Mouse (Mus musculus) neural tube, embryonic 14.5 days (tissue): ENCODE measurements at regions not wholly inside any gene's neighbourhood (a gene's known extent, or its start where the extent isn't known, plus 50 kb on each side); places are given as distances from the start of the nearest gene placed in this dataset.
A peak's percentile ranks its signal among the peaks of the same experiment; 100 is the strongest.

Source experiments
- ATAC-seq: fragments of 200-750 bp; cut with Nextera tagmentation; 2 replicates; pipeline ENCODE4 v1.8.0; 2017; ENCODE audit warnings: low read depth, mild to moderate bottlenecking, moderate TSS enrichment, moderate library complexity
- H3K27ac ChIP-seq: fragments of 300-500 bp; sonication (generic); 2 replicates; pipeline ENCODE4 v1.5.1; 2014; ENCODE audit warnings: low read depth, mild to moderate bottlenecking, control low read depth, low read length, moderate library complexity, mixed read lengths
- H3K27me3 ChIP-seq: fragments of 300-500 bp; sonication (generic); 2 replicates; pipeline ENCODE4 v1.6.1; 2014; ENCODE audit warnings: low read length; ENCODE audit not compliant: control insufficient read depth, insufficient read depth
- H3K36me3 ChIP-seq: fragments of 300-500 bp; sonication (generic); 2 replicates; pipeline ENCODE4 v1.6.1; 2014; ENCODE audit warnings: low read length, mixed read lengths; ENCODE audit not compliant: control insufficient read depth, insufficient read depth
- H3K4me1 ChIP-seq: fragments of 300-500 bp; sonication (generic); 2 replicates; pipeline ENCODE4 v1.6.1; 2014; ENCODE audit warnings: low read length; ENCODE audit not compliant: control insufficient read depth, insufficient read depth
- H3K4me2 ChIP-seq: fragments of 300-500 bp; sonication (generic); 2 replicates; pipeline ENCODE4 v1.6.1; 2014; ENCODE audit warnings: mild to moderate bottlenecking, low read depth, low read length, control low read depth
- H3K4me3 ChIP-seq: fragments of 300-500 bp; sonication (generic); 2 replicates; pipeline ENCODE4 v1.5.1; 2014; ENCODE audit warnings: low read depth, low read length, control low read depth, mixed read lengths
- H3K9ac ChIP-seq: fragments of 300-500 bp; sonication (generic); replicated peaks from 2 replicates; pipeline ENCODE4 v1.6.1; 2014; ENCODE audit warnings: low read depth, mild to moderate bottlenecking, control low read depth, low read length, mixed read lengths
- H3K9me3 ChIP-seq: fragments of 300-500 bp; sonication (generic); 2 replicates; pipeline ENCODE4 v1.6.1; 2016; ENCODE audit warnings: low read length; ENCODE audit not compliant: control insufficient read depth
- WGBS: fragments of 180-500 bp; shearing (Covaris S2); extraction: QIAGEN DNeasy Blood & Tissue Kit; methylation state at CpG from one replicate; pipeline ENCODE4 v1.1.7; 2014; 5-methylcytosine and 5-hydroxymethylcytosine counted together

DNA sequence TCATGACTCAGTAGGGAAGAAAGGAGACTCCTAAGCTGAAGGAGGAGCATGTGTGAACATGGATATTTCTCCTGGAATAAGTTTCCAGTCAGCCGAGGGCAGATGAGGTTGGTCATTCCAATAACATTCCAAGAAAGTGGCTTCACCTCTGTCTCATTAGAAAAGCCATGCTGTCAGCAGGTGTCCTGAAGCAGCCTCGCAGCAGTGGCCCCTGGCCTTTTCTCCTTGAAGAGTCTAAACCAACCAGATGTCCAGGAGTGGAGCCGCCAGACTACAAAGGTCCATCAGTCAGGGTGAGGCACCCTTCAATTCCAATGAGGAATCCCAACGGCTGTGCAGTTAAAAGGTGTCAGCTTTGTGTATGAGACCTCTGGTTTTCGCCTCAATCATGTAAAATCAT, 197.2 kb upstream of the Klf3 start:
- Histone ChIP-seq H3K9me3 (no peaks in the 10 kb centered on the region), H3K9ac (no peak overlapping the region), H3K4me3 (no peak overlapping the region), H3K27ac (no peak overlapping the region), H3K4me1 (0 out of 2 replicates have a peak, but pooled peaks cover 4% of the 10 kb centered on the region), H3K36me3 (no peaks in the 10 kb centered on the region), H3K27me3 (no peaks in the 10 kb centered on the region), H3K4me2 (no peak overlapping the region)
- no peak for ATAC-seq
- 75% methylated on average over 5 of the region's 5 CpGs for WGBS

DNA sequence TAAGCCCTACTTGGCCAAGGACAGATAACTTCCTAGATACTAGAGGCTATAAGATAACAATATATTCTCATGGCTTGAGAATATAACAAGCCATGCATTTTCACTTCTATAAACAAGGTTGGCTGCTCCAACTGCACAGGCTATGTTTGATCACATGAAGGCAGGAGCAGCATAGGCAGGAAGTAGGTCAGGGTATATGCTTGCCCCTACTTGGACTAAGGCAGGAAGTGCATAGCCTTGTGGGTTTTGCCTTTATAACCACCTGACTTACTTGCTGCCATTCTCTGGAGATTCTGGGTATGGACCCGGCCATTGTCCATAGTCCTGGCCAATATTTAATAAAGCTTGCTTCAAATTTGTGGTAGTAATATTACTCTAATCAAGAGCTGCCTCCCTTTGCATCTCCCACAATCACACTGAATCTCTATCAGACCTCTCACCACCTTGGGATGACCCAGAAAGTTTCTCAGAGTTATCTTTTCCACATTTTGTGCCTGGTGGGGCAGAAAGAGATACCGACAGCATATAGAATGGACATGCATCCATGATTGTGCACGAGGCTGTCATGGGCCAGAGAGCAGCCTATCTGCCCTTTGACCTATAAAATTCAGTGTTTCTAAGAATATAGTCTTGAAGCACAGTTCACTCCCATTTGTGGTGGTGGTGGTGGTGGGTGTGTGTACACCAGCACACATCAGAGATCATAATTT, 193.7 kb upstream of the Klf3 start:
- H3K9ac ChIP-seq, result no peak overlapping the region
- 0 out of 2 replicates have a peak, but pooled peaks cover 4% of the 10 kb centered on the region for H3K4me1 ChIP-seq
- no peak overlapping the region for H3K27ac ChIP-seq
- no peaks in the 10 kb centered on the region for H3K27me3 ChIP-seq
- no peaks in the 10 kb centered on the region for H3K36me3 ChIP-seq
- no peak overlapping the region for H3K4me3 ChIP-seq
- H3K9me3 ChIP-seq, result no peaks in the 10 kb centered on the region
- ATAC-seq, result no peak
- H3K4me2 ChIP-seq, result no peak overlapping the region
- WGBS, result 79% methylated on average over 3 of the region's 3 CpGs

DNA sequence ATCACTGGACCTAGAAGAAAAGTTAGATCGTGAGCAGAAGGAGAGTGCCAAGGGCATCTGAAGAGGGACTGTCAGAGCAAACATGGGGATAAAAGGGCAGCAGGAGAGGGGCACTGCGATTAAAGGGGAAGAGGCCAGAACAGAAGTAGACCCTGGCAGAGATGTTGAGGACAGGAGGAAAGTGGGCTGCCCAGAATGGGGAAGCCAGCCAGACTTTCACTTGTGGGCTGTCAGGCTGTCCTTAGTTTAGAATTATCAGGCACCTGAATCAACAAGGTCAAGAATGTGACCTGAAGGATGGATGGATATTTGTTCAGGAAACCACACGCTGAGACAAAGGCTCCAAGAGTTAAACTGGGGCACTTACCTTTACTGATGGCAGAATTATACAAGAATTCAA, 193.0 kb upstream of the Klf3 start:
- 13% methylated on average over 3 of the region's 3 CpGs for WGBS
- H3K4me1 ChIP-seq, result 0 out of 2 replicates have a peak, but pooled peaks cover 4% of the 10 kb centered on the region
- ATAC-seq, result no peak
- no peak overlapping the region for H3K27ac ChIP-seq
- no peak overlapping the region for H3K4me3 ChIP-seq
- no peaks in the 10 kb centered on the region for H3K27me3 ChIP-seq
- no peaks in the 10 kb centered on the region for H3K9me3 ChIP-seq
- no peaks in the 10 kb centered on the region for H3K36me3 ChIP-seq
- H3K4me2 ChIP-seq, result no peak overlapping the region
- H3K9ac ChIP-seq, result no peak overlapping the region

DNA sequence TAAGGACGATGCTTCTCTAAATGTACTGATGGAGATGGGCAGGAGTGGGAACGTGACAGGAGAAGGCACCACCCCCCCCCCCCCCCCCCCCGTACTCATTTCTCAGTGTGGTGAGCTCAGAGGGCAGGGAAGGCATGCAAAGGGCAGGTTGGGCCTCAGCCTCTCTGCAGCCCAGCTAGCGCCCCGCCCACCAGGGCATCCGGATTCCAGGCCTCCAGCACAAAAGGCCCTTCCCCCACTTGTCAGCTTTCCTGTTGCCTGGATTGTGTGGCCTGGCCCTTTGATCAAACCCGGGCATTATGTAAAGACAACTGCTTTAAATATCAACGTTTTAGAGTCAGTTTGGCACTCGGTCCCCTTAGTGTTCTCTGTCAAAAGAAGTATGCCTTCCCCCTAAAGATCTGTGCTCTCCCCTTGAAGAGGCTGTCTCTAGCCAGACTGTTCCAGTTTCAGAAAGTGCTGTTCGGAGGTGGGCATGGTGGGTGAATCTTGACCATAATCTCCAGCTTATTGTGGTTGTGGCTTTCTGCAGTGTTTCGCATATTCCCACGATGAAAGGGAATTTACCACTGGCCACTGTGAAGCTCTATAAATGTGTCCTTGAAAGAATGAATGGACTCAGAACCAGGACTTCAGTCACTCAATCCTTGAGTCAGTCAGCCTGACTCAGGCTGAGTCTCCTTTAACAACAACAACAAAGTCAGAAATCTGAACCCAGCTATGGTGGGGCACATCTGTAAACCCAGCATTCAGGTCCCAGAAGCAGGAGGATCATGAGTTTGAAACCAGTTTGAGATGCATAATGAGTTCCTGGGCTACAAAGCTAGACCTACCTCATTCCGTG, 192.4 kb upstream of the Klf3 start:
- H3K4me2 ChIP-seq, result no peak overlapping the region
- H3K36me3 ChIP-seq, result no peaks in the 10 kb centered on the region
- H3K27me3 ChIP-seq, result no peaks in the 10 kb centered on the region
- 12% methylated on average over 12 of the region's 13 CpGs for WGBS
- H3K9me3 ChIP-seq, result no peaks in the 10 kb centered on the region
- no peak overlapping the region for H3K27ac ChIP-seq
- H3K9ac ChIP-seq, result no peak overlapping the region
- no peak overlapping the region for H3K4me3 ChIP-seq
- ATAC-seq, result peak; percentile 65; the same call in 1 of the 2 replicates
- H3K4me1 ChIP-seq, result 0 out of 2 replicates have a peak, but pooled peaks cover 4% of the 10 kb centered on the region

DNA sequence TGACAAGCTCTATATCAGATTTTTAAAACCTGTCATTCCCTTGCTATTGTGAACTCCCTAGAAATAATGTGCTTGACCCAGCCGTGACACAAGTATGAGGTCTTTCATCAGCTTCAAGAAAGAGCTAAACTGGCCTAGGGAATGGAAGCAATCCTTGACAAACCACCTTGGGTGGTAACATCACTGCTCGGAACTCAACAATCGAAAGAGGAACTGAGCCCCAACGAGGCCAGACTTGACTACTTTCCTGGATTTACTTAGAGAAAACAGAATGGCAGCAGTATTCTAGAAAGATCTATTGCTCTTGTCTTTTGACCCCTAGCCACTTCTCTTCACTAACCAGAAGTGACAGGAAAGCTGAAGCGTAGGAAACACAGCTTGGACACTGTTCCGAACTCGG, 191.2 kb upstream of the Klf3 start:
- Histone ChIP-seq H3K9ac (no peak overlapping the region), H3K4me1 (0 out of 2 replicates have a peak, but pooled peaks cover 4% of the 10 kb centered on the region), H3K36me3 (no peaks in the 10 kb centered on the region), H3K9me3 (no peaks in the 10 kb centered on the region), H3K27ac (no peak overlapping the region), H3K27me3 (no peaks in the 10 kb centered on the region), H3K4me2 (no peak overlapping the region), H3K4me3 (no peak overlapping the region)
- ATAC-seq, result no peak
- WGBS, result 88% methylated on average over 7 of the region's 7 CpGs

DNA sequence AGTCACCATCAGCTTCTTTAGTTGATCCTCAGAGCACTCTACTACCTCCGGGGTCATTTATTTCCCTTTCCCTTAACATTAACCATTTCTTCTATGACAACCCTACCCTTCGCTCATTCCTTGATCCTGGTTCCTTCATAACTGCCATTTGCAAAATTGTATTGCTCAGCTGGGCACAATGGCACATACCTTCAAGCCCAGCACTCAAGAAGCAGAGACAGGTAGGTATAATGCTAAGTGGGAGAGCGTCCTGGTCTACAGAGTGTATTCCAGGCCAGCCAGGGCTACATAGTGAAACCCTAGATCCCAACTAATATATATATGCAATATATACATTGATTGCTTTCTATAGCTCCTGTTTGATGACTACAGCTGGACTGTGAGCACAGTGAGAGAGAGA, 189.5 kb upstream of the Klf3 start:
- no peak overlapping the region for H3K4me2 ChIP-seq
- H3K9ac ChIP-seq, result no peak overlapping the region
- no peaks in the 10 kb centered on the region for H3K36me3 ChIP-seq
- H3K27me3 ChIP-seq, result no peaks in the 10 kb centered on the region
- ATAC-seq, result no peak
- H3K4me3 ChIP-seq, result no peak overlapping the region
- no peaks in the 10 kb centered on the region for H3K9me3 ChIP-seq
- 0 out of 2 replicates have a peak, but pooled peaks cover 4% of the 10 kb centered on the region for H3K4me1 ChIP-seq
- 93% methylated on average over 3 of the region's 3 CpGs for WGBS
- H3K27ac ChIP-seq, result no peak overlapping the region

DNA sequence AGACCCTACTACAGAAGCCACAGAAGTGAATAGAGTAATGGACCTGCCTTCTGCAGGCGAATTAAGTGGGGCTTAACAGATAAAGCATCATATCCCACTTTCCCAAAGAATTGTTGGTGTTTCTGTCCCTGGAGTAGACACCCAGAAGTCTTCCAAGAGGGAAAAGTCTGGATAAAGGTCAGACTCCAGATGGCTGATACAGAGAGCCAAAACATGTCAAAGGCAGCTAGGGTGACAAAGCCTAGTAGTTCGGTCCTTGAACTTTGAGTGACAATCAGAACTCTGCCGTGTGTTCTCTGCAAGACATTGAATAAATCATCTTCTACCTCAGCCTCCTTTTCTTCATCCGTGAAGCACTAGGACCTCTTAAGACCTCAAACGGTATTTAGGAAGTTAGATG, 185.1 kb upstream of the Klf3 start:
- WGBS, result 56% methylated on average over 5 of the region's 5 CpGs
- H3K4me3 ChIP-seq, result no peak overlapping the region

DNA sequence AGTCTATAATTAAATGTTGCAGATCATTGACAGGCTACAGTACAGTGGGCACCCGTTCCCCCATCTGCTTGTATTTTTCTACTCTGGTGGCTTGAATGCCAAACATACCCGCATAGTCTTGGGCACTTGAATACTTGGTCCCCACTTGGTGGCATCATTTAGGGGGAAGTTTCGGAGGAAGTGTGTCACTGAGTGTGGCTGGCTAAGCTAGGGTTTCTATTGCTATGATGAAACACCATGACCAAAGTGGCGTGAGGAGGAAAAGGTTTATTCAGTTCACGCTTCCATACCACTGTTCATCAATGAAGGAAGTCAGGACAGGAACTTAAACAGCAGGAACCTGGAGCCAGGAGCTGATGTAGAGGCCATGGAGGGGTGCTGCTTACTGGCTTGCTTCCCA, 183.4 kb upstream of the Klf3 start:
- H3K9ac ChIP-seq, result no peak overlapping the region
- no peak overlapping the region for H3K27ac ChIP-seq
- no peaks in the 10 kb centered on the region for H3K36me3 ChIP-seq
- no peaks in the 10 kb centered on the region for H3K27me3 ChIP-seq
- no peak overlapping the region for H3K4me2 ChIP-seq
- H3K4me1 ChIP-seq, result no peaks in the 10 kb centered on the region
- no peak overlapping the region for H3K4me3 ChIP-seq
- H3K9me3 ChIP-seq, result no peaks in the 10 kb centered on the region
- 92% methylated on average over 5 of the region's 5 CpGs for WGBS
- no peak for ATAC-seq

More for the DNA sequence above, 185.1 kb upstream of the Klf3 start:
- H3K36me3 ChIP-seq, result no peaks in the 10 kb centered on the region
- no peak overlapping the region for H3K9ac ChIP-seq
- H3K4me1 ChIP-seq, result no peaks in the 10 kb centered on the region
- no peak for ATAC-seq
- no peaks in the 10 kb centered on the region for H3K9me3 ChIP-seq
- H3K4me2 ChIP-seq, result no peak overlapping the region
- H3K27me3 ChIP-seq, result no peaks in the 10 kb centered on the region
- no peak overlapping the region for H3K27ac ChIP-seq

DNA sequence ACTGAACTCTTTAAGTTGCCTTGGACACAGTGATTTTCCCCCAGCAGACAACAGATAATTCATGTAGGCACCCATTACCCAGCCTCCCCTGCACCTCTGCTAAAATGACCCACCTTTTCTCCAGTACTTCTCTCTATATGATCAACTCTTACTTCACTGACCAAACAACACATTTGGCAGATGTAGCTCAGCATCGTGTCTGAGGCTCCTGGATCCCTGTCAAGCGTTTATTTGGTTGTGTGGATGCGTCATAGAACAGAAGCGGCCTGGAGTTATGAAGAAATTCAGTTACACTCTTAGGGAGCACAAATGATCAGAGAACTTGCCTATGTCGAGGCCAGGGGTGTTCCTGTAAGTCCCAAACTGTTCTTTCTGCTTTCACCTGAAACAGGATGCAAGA, 182.5 kb upstream of the Klf3 start:
- WGBS, result 83% methylated on average over 5 of the region's 5 CpGs
- H3K9ac ChIP-seq, result no peak overlapping the region
- no peaks in the 10 kb centered on the region for H3K9me3 ChIP-seq
- no peak for ATAC-seq
- no peak overlapping the region for H3K4me2 ChIP-seq
- no peak overlapping the region for H3K4me3 ChIP-seq
- H3K36me3 ChIP-seq, result no peaks in the 10 kb centered on the region
- no peak overlapping the region for H3K27ac ChIP-seq
- no peaks in the 10 kb centered on the region for H3K27me3 ChIP-seq
- H3K4me1 ChIP-seq, result no peaks in the 10 kb centered on the region
